Mouse (Mus musculus): Measurements from ENCODE around the gene Lrrc73.

The Lrrc73 gene

DNA sequence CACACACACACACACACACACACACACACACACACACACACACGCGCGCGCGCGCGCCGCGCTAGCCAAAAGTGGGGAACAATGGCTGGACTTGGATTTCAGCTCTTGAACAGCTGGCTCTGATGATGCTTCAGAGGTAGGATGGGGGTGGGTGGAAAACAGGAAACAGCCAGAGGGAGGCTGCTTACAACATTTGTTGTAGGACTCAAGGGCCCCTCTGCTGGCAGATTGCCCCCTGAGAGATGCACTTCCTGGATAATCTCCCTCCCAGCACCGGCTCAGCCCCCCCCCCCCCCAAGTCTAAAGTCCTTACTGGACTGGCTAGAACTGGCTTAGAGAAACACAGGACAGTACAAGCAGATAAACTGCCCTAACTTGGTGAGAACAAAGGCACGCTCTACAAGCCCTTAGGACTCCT lies 34.4 kb downstream of the Lrrc73 start:
- no peak for DNase-seq (ENCODE audit: low spot score in 2 of 2)

DNA sequence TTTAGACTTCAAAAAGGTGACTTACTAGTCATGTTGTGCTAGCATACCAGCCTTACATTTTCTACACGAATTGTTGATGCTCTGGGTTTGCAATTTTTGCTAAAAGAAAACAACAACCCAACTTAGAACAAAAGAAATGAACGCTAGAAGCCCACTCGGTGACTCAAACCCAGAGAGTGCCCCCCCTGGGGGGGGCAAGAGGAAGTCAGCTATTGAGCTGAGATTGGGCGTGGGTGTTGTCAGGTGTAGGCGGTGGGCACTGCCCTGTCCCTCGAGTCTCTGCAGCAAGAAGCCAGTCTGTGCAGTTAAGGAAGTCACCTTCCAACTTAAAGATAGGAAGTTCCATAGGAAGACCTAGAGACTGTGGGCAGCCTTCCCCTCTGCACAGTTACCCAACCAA lies 43.3 kb downstream of the Lrrc73 start:
- DNase-seq (ENCODE audit: low spot score in 2 of 2): no peak

DNA sequence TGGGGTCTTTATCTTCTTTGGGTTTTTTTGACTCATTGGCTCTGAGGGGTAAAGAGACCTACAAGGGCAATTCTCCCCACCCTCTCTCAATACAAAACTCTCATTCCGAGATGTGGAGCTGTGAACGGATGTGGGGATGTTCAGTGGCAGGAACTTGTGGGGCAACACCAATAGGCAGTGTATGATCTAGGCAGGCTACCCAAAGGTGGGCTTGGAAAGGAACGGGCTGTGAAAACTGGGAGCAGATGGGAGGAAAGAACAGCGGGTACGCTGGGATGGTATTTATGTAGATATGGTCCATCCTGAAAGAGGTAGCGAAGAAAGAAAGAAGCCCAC lies 43.7 kb downstream of the Lrrc73 start:
- DNase-seq (ENCODE audit: low spot score in 2 of 2): no peak

DNA sequence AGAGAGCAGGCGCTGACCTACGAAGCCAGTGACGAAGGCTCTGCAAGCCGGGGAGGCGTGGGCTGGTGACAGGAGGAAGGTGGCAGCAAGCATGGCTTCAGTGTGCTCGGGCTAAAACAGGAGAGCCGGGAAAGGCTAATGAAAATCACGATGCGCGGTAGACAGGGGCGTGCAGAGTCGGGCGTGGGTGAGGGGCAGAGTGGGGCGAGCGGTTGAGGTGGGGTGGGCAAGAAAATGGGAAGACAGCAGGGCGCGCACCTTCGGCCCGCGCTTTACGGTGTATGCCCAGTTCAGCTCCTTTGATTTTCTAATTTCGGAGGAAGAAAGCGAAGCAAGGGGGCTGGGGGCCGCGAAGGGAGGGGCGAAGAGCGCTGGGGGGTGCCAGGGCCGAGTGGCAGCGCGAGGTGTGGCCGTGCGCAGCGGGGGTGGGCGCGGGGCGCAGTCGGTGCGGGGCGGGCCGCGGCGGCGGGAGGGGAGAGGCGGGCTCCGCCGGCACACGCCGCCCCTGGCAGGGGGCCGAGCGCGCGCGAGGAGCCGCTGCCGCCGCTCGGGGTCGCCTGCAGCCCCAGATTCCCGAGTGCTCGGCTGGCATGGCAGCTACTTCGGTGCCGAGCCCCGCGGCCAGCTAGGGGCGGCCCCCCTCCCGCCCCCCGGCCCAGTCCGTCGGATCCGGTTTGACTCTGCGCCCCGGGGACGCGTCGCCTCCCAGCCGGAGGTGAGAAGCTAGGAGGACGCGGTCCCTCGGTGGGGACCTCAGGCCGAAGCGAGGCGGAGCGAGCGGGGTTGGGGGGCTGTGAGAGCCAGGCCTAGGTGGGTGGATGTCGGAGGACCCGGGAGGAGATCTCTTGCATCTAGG lies 44.3 kb downstream of the Lrrc73 start, which contains the start of gene Dlk2:
TSS of gene Dlk2 (plus strand) at position 58 of the 856 bp plus-strand sequence.
- no peak for DNase-seq (ENCODE audit: low spot score in 2 of 2)

DNA sequence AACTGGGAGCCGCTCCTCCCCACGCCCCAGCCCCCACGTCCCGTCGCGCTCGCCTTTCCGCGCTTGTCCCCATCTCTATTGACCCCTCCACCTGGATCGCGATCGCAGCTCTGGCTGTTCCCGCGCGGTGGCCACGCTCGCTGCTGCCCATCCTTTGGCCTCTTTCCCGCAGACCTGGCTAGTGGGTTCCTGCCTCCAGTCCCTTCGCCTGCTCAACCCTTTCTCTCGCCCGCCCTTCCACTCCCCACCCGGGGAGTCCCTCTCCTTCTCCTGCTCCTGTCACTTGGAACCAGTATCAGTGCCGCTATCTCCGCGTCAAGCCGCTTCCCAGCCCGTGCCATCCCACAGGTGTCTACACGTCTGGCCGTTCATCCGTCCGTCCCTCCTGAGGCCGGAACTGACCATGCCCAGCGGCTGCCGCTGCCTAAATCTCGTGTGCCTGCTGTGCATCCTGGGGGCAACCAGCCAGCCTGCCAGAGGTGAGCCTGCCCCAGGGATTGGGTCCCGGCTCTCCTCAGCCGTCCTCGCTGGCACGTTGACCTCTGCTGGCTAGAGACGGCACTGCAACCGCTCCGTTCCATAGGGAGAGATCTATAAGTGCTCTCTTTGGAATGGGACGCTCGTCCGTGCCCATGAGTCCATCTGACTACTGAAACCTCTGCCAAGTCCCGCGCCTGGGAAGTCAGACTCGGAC lies 45.0 kb downstream of the Lrrc73 start:
- DNase-seq (ENCODE audit: low spot score in 2 of 2): peak; percentile 83 to 84

DNA sequence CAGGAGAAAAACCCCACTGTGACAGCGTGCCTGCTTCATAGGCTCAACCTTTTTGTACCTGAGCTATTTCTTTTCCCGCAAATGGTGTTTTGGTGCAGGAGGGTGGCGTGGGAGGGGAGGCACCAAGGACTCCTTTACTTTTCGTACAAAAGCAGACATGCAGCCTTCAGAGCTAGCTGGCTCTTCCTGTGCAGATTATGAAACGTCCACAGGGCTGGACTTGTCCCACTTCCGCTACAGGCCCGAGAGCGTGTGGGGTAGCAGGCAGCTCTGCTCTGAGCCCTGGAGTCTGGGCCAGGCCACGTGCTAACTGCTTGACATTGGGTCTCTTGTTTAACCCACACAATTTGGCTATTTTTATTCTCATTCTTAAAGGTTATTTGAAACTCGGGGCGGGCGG lies 48.6 kb downstream of the Lrrc73 start:
- peak in 1 of 2 experiments; percentile 59 for DNase-seq (ENCODE audit: low spot score in 2 of 2)

DNA sequence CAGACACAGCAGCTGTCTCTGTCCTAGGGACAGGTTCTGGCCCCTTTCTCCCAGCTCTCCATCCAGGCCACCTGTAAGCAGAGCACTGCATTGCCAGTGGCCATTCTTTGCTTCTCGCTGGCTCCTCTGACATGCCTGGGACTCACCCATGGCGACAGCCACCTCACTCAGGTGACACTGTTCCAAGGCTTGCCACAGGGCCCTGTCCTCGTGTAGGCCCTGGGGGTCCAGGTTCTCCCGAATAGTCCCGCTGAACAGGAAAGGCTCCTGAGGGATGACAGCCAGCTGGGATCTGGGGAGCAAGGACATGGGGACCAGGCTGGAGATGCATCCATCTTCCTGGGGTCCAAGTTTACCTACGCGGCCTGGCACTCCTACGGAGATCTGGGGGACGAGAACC lies 50.9 kb downstream of the Lrrc73 start:
- DNase-seq (ENCODE audit: low spot score in 2 of 2): no peak

All from urinary bladder, postnatal 36 days (tissue).